Mouse (Mus musculus) lung, adult 2 months (tissue): Measurements from ENCODE around the gene Defb35. TPM values are rescaled to one million over a fixed set of nuclear protein-coding genes. Genes with fewer than 3 reads are reported as not detected.

Source experiments
- DNase-seq: peaks from one replicate; pipeline ENCODE4 v3.0.0; 2022
- H3K4me1 ChIP-seq: fragments of 200-500 bp; 2 replicates; pipeline ENCODE4 v1.6.1; 2011; ENCODE audit warnings: low read length; ENCODE audit not compliant: control insufficient read depth, insufficient read depth
- H3K4me3 ChIP-seq: fragments of 200-500 bp; replicated peaks from 2 replicates; pipeline ENCODE3; 2011; ENCODE audit warnings: low read depth, mild to moderate bottlenecking, control low read depth, low read length; ENCODE audit errors: extremely low read depth
- CTCF ChIP-seq: fragments of 200-500 bp; IDR thresholded peaks from 2 replicates; pipeline ENCODE4 v1.5.1; 2011; ENCODE audit warnings: mild to moderate bottlenecking, low read length, control low read depth; ENCODE audit not compliant: insufficient read depth
- POLR2A ChIP-seq: fragments of 200-500 bp; IDR thresholded peaks from 2 replicates; pipeline ENCODE4 v1.6.1; 2011; ENCODE audit warnings: low read depth, mild to moderate bottlenecking, control low read depth, low read length, borderline replicate concordance; ENCODE audit errors: extremely low read depth
- WGBS: fragments of 180-500 bp; shearing (Covaris S2); methylation state at CpG from one replicate; pipeline ENCODE4 v1.1.7; 2018; 5-methylcytosine and 5-hydroxymethylcytosine counted together
- polyA plus RNA-seq: library from polyadenylated mRNA; depleted of rRNA; stranded (reverse); fragments of >200 nt; gene quantifications from 2 replicates; pipeline ENCODE4 v1.2.3, GENCODE M21; 2012; rRNA removed

Defb35 gene
- polyA plus RNA-seq, 1 experiment: not detected

DNA sequence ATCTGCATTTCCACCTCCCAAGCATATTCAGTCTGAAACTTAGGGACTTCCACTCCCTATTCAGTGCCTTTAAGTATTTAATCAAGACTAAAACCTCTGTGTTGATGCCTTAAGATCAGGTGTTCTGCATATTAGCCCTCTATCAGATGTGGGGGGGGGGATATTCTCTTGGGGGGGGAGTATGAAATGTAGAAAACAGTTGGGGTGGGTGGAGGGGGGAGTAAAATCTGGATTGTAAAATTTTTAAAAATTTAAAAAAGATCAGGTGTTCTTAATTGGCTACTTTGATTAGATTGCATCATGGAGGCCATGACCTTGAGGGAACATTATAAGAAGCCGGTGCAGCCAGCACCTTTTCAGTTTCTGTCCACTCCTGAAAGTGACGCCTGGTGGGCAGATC, 20.3 kb downstream of the Defb35 start, which contains the start of gene Fam90a1a:
Gene Fam90a1a (plus strand): TSS at position 301 of the 400 bp plus-strand sequence.
- no peak for DNase-seq
- H3K4me3 ChIP-seq: no peak within 1 kb of the TSS
- WGBS: 83% methylated on average over 2 of the region's 2 CpGs
- H3K4me1 ChIP-seq: no peaks in the 10 kb centered on the region
- TF ChIP-seq CTCF (no peak), POLR2A (no peak)

DNA sequence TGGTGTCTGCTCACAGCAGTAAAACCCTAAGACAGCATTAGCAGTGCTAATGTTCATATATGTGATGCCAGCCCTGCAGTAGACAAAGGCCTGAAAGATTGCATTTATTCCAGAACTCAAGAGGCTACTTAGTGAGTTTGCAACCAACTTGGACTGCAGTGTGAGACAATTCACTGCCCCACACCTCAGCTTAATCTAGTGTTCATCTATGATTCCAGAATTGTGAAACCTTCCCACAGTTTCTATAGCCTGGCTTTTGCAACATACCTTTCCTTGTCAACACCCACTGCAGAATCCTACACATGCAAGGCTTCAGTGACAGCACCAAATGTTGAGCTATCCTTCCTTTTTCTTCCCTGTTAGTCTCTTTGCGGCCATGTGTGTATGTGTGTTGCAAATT, 28.5 kb downstream of the Defb35 start:
- TF ChIP-seq CTCF (no peak), POLR2A (no peak)
- DNase-seq: no peak
- WGBS: 68% methylated on average over 1 of the region's 1 CpGs
- H3K4me1 ChIP-seq: no peaks in the 10 kb centered on the region
- no peak overlapping the region for H3K4me3 ChIP-seq

DNA sequence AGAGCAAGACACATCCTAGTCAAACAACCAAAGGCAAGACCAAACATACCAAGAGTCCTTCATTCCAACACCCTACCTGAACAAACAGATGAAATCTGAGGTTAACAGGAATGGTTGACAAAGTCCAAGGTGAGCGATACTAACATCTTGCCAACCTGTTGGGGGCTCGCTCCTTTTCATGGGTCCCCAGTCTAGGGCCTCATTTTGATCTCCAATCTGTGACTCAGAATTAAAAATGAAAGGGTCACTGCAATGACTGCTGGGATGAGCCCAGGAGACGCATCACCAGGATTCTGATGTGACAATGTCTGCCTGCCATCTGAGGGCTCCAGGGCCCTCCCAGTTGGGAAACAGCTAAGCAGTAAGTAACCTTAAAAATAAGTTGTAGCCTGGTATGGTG, 31.3 kb downstream of the Defb35 start, which contains the start of gene Ccdc70:
Gene Ccdc70 (plus strand): TSS at position 301 of the 400 bp plus-strand sequence.
- Histone ChIP-seq H3K4me3 (no peak within 1 kb of the TSS), H3K4me1 (no peaks in the 10 kb centered on the region)
- no peak for DNase-seq
- 77% methylated on average over 3 of the region's 3 CpGs for WGBS
- TF ChIP-seq POLR2A: no peak
- TF ChIP-seq CTCF: no peak

DNA sequence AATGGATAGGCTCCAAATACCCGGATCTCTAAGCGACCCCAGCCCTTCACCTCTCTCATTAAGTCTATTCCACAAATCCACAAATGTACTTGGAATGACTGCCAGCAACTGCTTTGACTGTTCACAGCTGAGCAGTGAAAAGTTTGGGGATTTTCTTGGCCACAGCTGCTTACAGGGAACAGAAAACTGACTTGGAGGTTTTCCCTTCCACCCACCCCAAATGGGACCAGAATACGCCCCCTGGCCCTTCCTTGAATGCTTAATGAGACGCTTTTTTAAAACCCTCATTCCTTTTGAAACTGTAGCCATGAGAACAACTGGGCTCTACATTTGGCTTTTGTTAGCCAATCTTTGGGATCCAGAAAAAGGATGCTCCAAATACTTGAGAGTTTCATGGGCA, 40.0 kb downstream of the Defb35 start:
- TF ChIP-seq POLR2A: no peak
- no peak for TF ChIP-seq CTCF
- Histone ChIP-seq H3K4me1 (no peaks in the 10 kb centered on the region), H3K4me3 (no peak overlapping the region)
- 57% methylated on average over 4 of the region's 4 CpGs for WGBS
- no peak for DNase-seq

DNA sequence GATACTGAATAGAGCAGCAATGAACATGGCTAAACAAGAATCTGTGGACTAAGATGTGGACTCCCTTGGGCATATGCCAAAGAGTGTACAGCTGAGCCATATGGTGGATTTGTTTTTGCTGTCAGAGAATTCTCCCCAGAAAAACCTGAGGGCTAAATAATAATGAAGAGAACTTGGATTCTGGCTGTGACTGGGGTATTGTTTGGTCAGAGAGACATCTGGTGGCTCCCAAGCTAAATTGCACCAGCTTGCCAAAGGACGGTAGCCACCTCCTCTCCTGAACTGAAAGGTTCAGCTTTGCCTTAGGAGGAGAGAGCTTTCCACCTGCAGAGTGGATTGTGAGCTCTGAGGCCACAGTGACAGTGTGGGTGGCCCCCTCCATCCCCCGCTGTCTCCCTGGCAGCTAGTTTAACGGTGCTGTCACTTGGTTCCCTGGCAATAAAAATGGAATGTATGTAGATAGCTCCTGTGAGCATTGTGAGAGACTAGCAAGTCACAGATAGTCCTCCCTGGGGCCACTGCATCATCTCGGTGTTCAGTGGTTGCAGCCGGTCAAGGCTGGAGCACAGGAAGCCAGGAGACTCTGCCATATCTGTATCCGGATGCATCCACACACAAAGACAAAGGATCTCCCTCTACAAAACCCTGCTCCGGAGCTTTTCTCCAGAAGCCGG, 43.6 kb downstream of the Defb35 start:
- no peak overlapping the region for H3K4me3 ChIP-seq
- no peaks in the 10 kb centered on the region for H3K4me1 ChIP-seq
- TF ChIP-seq POLR2A (no peak), CTCF (no peak)
- 64% methylated on average over 8 of the region's 8 CpGs for whole genome bisulfite sequencing
- no peak for DNase-seq

Other genes starting within 250 kb of the Defb35 start
- gene AY761184, start 234.7 kb upstream of the Defb35 start, polyA plus RNA-seq: not detected in 2 replicates
- gene Defa24, start 203.9 kb upstream of the Defb35 start, polyA plus RNA-seq: 0.45 TPM in 1 of 2 replicates, not detected in the other
- not detected in 2 replicates for gene Defb50, start 114.8 kb upstream of the Defb35 start, polyA plus RNA-seq
- not detected in 2 replicates for gene Defb2, start 98.4 kb upstream of the Defb35 start, polyA plus RNA-seq
- not detected in 2 replicates for gene Defb10, start 79.5 kb upstream of the Defb35 start, polyA plus RNA-seq
- gene Defb9, start 52.9 kb upstream of the Defb35 start, polyA plus RNA-seq: not detected in 2 replicates
- gene Defb11, start 31.9 kb upstream of the Defb35 start, polyA plus RNA-seq: not detected in 2 replicates
- not detected in 2 replicates for gene Defb15, start 5.6 kb upstream of the Defb35 start, polyA plus RNA-seq
- gene Defb13, start 8.4 kb downstream of the Defb35 start, polyA plus RNA-seq: not detected in 2 replicates
- gene Fam90a1a, start 20.4 kb downstream of the Defb35 start, polyA plus RNA-seq: not detected in 2 replicates
- not detected in 2 replicates for gene Ccdc70, start 31.4 kb downstream of the Defb35 start, polyA plus RNA-seq
- gene Atp7b, start 122.0 kb downstream of the Defb35 start, polyA plus RNA-seq: 20.0 and 21.5 TPM in 2 replicates
- gene Alg11, start 122.4 kb downstream of the Defb35 start, polyA plus RNA-seq: 3.8 and 5.7 TPM in 2 replicates
- 2.7 and 4.2 TPM in 2 replicates for gene Nek5, start 186.7 kb downstream of the Defb35 start, polyA plus RNA-seq
- 0.88 and 1.5 TPM in 2 replicates for gene Nek3, start 228.1 kb downstream of the Defb35 start, polyA plus RNA-seq
- 0.20 and 1.3 TPM in 2 replicates for gene Ckap2, start 247.5 kb downstream of the Defb35 start, polyA plus RNA-seq